Mouse (Mus musculus): Measurements from ENCODE around the gene Npnt. TPM values are rescaled to one million over a fixed set of nuclear protein-coding genes. Genes with fewer than 3 reads are reported as not detected.

Gene Npnt
- polyA plus RNA-seq, 1 experiment from 2014 or later = 41.6 TPM

DNA sequence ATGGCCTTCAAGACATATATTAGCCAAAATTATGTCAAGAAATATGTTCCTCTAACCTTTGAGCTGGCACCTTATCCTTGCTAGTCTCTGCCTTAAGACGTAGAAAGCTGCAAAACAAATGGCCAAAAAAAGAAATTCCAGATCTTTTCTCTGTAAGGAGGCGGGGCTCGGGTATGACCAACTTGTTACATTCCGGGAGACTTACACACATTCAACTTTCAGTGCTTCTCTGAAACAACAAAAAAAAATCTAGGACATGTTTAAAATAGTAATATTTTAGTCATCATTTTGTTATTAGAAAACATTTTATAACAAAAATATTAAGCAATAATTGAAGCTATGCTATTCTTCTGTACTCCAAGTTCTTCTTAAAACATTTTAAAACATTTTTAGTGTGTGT, 18.6 kb downstream of the Npnt start:
- ATAC-seq (ENCODE audit: insufficient number of reproducible peaks, low FRiP score, low TSS enrichment, low read depth) = no peak
- H3K4me3 ChIP-seq = no peak overlapping the region
- H3K27ac ChIP-seq = no peak overlapping the region
- H3K9me3 ChIP-seq = no peaks in the 10 kb centered on the region
- no peak overlapping the region for H3K9ac ChIP-seq
- H3K4me2 ChIP-seq = no peak overlapping the region
- H3K4me1 ChIP-seq = peaks cover 10% of the 10 kb centered on the region; the same call in 1 of the 2 replicates
- WGBS = 77% methylated on average over 4 of the region's 4 CpGs
- H3K36me3 ChIP-seq = no peaks in the 10 kb centered on the region
- H3K27me3 ChIP-seq = no peaks in the 10 kb centered on the region

DNA sequence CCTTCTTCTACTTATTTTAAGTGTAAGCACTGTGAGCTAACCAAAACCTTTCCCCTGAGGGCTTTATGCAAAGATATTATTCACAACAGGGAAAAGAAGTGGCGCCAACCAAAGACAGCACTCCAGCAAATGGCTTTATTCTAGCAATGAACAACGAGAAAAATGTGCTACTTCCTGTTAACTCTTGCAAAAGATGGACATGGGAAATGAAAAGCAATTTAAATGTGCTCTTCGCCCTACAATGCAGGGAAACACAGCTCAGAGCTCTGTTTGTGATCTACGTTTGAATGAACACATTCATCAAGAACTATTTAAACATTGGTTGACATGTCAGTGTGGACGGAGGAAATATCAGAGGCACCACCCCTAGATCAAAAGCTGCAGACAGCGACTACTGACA, 20.2 kb downstream of the Npnt start:
- WGBS = 56% methylated on average over 6 of the region's 6 CpGs
- H3K27ac ChIP-seq = no peak overlapping the region
- H3K4me1 ChIP-seq = peaks cover 10% of the 10 kb centered on the region; the same call in 1 of the 2 replicates
- no peak for ATAC-seq (ENCODE audit: insufficient number of reproducible peaks, low FRiP score, low TSS enrichment, low read depth)
- H3K4me3 ChIP-seq = no peak overlapping the region
- no peaks in the 10 kb centered on the region for H3K36me3 ChIP-seq
- no peak overlapping the region for H3K9ac ChIP-seq
- no peaks in the 10 kb centered on the region for H3K9me3 ChIP-seq
- H3K4me2 ChIP-seq = no peak overlapping the region
- H3K27me3 ChIP-seq = no peaks in the 10 kb centered on the region

DNA sequence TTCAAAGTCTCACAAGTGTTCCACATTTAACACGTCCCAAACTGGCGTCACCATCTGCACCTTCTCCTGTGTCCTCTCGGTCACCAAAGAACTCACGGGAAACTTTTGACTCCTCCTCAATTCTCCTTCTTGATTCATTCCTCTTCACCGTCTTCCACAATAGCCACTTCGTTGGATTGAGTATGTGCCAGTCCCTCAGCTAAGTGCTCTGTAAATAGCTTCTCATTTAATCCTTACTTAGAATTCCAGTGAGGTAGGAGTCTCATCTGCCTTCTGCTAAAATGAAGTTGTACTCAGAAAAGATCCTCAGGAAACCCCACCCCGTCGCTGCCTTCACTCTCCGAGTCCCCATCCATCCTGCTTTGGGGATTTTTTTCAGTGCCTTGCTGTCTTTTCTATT, 21.9 kb downstream of the Npnt start:
- H3K4me2 ChIP-seq = 0 out of 2 replicates have a peak overlapping the region, but pooled peaks have one; percentile 7
- ATAC-seq (ENCODE audit: insufficient number of reproducible peaks, low FRiP score, low TSS enrichment, low read depth) = no peak
- 79% methylated on average over 9 of the region's 9 CpGs for WGBS
- no peaks in the 10 kb centered on the region for H3K27me3 ChIP-seq
- H3K4me1 ChIP-seq = peaks cover 10% of the 10 kb centered on the region; the same call in 1 of the 2 replicates
- H3K4me3 ChIP-seq = no peak overlapping the region
- no peaks in the 10 kb centered on the region for H3K36me3 ChIP-seq
- no peaks in the 10 kb centered on the region for H3K9me3 ChIP-seq
- H3K9ac ChIP-seq = no peak overlapping the region
- no peak overlapping the region for H3K27ac ChIP-seq

DNA sequence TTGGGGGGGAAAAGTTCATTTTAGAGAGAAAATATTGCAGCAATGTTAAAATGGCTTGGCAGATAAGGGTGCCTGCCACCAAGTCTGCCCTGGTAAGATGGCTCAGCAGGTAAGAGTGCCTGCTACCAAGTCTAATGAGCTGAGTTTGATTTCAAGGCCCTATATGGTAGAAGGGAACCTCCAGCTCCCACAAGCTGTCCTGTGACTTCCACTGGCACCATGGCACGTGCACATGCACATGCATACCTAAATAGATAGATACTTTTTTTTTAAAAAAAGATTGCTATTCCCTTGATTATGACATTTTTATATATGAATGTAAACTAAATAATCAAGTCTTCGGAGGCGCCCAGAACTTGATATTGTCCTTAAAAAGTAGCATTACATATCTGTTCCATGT, 30.3 kb downstream of the Npnt start:
- Histone ChIP-seq H3K4me2 (no peak overlapping the region), H3K27me3 (no peaks in the 10 kb centered on the region), H3K9ac (no peak overlapping the region), H3K27ac (no peak overlapping the region), H3K4me3 (no peak overlapping the region), H3K4me1 (no peaks in the 10 kb centered on the region), H3K36me3 (no peaks in the 10 kb centered on the region), H3K9me3 (no peaks in the 10 kb centered on the region)
- WGBS = 90% methylated on average over 3 of the region's 3 CpGs
- no peak for ATAC-seq (ENCODE audit: insufficient number of reproducible peaks, low FRiP score, low TSS enrichment, low read depth)

DNA sequence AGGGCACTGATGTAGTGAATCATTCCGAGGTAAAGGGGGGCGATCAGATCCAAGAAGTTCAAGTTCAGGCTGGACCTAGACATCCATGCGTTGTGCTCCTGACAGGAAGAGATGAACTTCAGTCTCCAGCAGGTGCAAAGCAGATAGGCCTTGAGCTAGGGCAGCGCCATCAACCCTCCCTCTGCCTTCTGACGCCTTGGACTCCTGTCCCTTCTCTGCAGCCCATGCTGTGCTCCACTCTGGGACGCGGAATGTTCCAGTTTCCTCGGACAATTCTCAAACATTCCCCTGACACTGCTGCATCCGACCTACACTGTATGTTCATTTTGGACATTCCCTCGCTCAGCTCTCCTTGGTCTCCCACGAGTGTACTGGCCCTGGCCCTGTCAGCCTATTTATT, 30.9 kb downstream of the Npnt start:
- Histone ChIP-seq H3K4me1 (no peaks in the 10 kb centered on the region), H3K36me3 (no peaks in the 10 kb centered on the region), H3K27ac (no peak overlapping the region), H3K4me2 (no peak overlapping the region), H3K4me3 (no peak overlapping the region), H3K27me3 (no peaks in the 10 kb centered on the region), H3K9ac (no peak overlapping the region), H3K9me3 (no peaks in the 10 kb centered on the region)
- WGBS = 88% methylated on average over 11 of the region's 11 CpGs
- no peak for ATAC-seq (ENCODE audit: insufficient number of reproducible peaks, low FRiP score, low TSS enrichment, low read depth)

DNA sequence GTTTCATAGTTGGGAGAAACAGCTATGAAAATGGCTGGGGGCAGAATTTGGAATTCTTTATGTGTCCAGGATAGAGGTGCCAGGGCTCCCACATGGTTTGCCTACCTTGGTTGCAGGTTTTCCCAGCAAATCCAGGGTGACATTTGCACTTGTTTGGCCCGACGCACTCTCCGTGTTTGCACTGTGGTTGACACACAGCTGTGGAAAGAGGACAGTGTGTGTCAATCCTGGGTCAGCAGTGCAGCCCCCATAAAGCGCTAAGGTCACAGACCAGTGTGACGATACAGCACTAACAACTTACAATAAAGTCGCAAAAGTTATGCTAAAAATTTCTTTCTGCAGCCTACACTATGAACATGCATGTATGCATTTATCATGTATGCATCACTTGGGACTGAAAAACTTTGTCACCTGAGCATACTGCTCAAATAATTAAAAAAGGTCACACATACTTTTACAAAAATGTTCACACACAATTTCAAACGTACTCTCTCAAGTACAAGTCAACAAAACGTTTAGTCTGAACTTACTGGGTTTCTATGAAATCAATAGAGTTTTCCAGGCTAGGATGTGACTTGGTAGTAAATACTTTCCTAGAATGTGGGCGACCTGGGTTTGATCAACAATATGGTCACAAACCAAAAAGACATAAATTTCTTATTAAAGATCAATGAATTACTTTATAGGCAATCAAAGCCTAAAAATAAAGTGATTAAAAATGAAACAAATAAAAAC, 32.6 kb downstream of the Npnt start:
- no peak overlapping the region for H3K4me3 ChIP-seq
- H3K27me3 ChIP-seq = no peaks in the 10 kb centered on the region
- H3K4me2 ChIP-seq = no peak overlapping the region
- no peaks in the 10 kb centered on the region for H3K9me3 ChIP-seq
- no peak overlapping the region for H3K27ac ChIP-seq
- WGBS = 85% methylated on average over 9 of the region's 9 CpGs
- no peaks in the 10 kb centered on the region for H3K4me1 ChIP-seq
- H3K9ac ChIP-seq = no peak overlapping the region
- no peaks in the 10 kb centered on the region for H3K36me3 ChIP-seq
- no peak for ATAC-seq (ENCODE audit: insufficient number of reproducible peaks, low FRiP score, low TSS enrichment, low read depth)

DNA sequence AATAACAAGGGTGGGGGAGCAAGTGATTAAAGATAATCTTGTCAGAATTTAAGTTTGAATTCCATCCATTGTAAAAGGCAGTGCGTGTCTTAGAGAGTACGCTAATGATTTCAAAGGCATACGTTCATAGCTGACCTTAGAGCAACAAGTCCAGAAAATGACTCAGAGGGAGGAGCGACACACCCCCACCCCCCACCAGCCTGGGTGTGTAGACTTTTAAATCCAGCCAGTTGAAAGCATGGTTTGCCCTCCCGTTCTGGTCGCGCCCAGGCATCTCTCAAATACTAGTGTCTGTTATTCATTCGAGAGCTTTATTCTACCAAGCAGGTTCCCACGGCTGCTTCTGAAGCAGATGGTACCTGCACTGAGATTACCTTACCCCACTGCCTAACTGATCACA, 34.4 kb downstream of the Npnt start:
- ATAC-seq (ENCODE audit: insufficient number of reproducible peaks, low FRiP score, low TSS enrichment, low read depth) = no peak

DNA sequence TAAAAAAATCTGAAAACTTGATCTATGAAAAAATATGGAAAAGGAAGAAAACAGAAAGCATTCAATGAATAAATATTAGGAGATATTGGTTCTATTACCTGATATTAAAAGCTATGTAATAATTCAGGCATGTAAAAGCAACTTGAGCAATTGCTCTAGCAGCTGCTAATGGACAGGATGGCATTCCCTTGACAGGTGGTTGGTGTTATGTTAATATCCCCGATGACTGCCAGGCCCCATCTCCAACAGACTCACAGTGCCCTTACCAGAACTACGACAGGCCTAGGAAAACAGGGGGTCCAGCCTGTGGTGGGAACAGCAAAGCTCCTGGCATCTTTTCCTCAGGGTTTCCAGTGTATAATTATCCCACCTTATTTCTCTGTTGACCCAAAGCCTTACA, 37.7 kb downstream of the Npnt start:
- Histone ChIP-seq H3K9ac (no peak overlapping the region), H3K27ac (no peak overlapping the region), H3K4me3 (no peak overlapping the region), H3K4me1 (peaks cover 11% of the 10 kb centered on the region), H3K36me3 (no peaks in the 10 kb centered on the region), H3K9me3 (no peaks in the 10 kb centered on the region), H3K4me2 (no peak overlapping the region), H3K27me3 (no peaks in the 10 kb centered on the region)
- no peak for ATAC-seq (ENCODE audit: insufficient number of reproducible peaks, low FRiP score, low TSS enrichment, low read depth)
- WGBS = 62% methylated on average over 2 of the region's 2 CpGs

More for the DNA sequence above, 34.4 kb downstream of the Npnt start:
- Histone ChIP-seq H3K4me3 (no peak overlapping the region), H3K36me3 (no peaks in the 10 kb centered on the region), H3K27ac (no peak overlapping the region), H3K4me2 (no peak overlapping the region), H3K9ac (no peak overlapping the region), H3K27me3 (no peaks in the 10 kb centered on the region), H3K4me1 (peaks cover under 1% of the 10 kb centered on the region; the same call in 1 of the 2 replicates), H3K9me3 (no peaks in the 10 kb centered on the region)
- 80% methylated on average over 9 of the region's 9 CpGs for WGBS

DNA sequence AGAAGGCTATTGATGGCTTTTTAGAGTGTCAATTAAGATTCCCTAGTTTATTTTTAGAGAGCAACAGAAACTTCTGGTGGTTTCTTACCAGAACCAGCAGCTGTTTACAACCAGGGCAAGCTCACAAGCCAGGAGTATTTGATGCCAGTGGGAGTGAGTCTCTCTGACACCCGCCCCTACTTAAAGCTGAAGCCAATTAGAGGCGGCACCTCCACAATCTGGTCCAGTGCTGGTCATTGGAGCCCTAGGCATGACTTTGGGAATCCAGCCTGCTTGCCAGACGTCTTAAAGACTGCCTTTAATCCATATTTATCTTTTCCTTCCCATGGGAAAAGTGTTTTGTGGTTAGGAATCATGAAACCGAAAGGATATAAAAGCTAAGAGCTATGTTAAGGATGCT, 38.4 kb downstream of the Npnt start:
- Histone ChIP-seq H3K4me1 (peaks cover 11% of the 10 kb centered on the region), H3K9me3 (no peaks in the 10 kb centered on the region), H3K4me3 (no peak overlapping the region), H3K27me3 (peaks cover 3% of the 10 kb centered on the region; the same call in 1 of the 2 replicates), H3K36me3 (no peaks in the 10 kb centered on the region), H3K4me2 (peak overlapping the region; percentile 29), H3K27ac (no peak overlapping the region), H3K9ac (no peak overlapping the region)
- 26% methylated on average over 4 of the region's 4 CpGs for WGBS
- 0 out of 2 replicates have a peak, but pooled peaks have one; percentile 55 for ATAC-seq (ENCODE audit: insufficient number of reproducible peaks, low FRiP score, low TSS enrichment, low read depth)

DNA sequence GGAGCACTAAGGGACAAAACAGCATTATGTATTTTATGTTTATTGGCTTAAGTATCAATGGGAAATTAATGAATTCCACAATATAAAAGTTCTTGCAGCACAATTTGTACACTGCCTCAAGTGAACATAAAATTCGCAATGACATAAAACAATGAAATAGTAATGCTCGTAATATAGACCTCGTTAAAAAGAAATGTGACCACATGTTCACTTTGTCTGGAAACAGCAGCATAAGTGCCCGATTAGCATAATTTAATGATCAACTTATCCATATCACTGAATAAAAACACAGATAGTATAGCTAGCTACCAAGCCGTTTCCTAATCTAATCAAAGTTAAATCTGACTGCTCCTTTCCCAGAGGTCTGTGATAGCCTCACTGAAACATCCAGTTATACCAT, 39.4 kb downstream of the Npnt start:
- WGBS = 40% methylated on average over 5 of the region's 5 CpGs
- ATAC-seq (ENCODE audit: insufficient number of reproducible peaks, low FRiP score, low TSS enrichment, low read depth) = no peak
- H3K27me3 ChIP-seq = peaks cover 3% of the 10 kb centered on the region; the same call in 1 of the 2 replicates
- H3K9me3 ChIP-seq = no peaks in the 10 kb centered on the region
- no peak overlapping the region for H3K4me3 ChIP-seq
- no peak overlapping the region for H3K27ac ChIP-seq
- H3K4me2 ChIP-seq = peak overlapping the region; percentile 29; the same call in 1 of the 2 replicates
- H3K36me3 ChIP-seq = no peaks in the 10 kb centered on the region
- H3K4me1 ChIP-seq = peaks cover 11% of the 10 kb centered on the region
- no peak overlapping the region for H3K9ac ChIP-seq

DNA sequence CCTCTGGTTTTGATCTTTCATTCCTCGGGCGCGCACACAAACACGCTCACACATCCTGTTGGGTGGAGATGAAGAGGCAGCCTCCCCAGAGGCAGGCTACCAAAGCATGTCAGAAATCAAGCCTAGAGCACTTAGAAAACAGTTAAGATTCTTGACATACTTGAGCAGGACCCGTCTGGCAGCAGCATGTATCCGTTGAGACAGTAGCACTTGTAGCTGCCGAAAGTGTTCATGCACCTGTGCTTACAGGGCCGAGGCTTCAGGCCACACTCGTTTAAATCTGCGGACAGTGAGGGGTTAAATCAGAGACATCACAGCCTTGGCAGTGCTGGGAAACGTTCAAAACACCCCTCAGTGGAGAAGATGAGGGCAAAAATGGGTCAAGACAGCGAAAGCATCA, 40.4 kb downstream of the Npnt start:
- H3K4me3 ChIP-seq = no peak overlapping the region
- H3K36me3 ChIP-seq = no peaks in the 10 kb centered on the region
- no peaks in the 10 kb centered on the region for H3K9me3 ChIP-seq
- peak; percentile 48; the same call in 1 of the 2 replicates for ATAC-seq (ENCODE audit: insufficient number of reproducible peaks, low FRiP score, low TSS enrichment, low read depth)
- H3K4me2 ChIP-seq = no peak overlapping the region
- peaks cover 11% of the 10 kb centered on the region for H3K4me1 ChIP-seq
- H3K27me3 ChIP-seq = peaks cover 3% of the 10 kb centered on the region; the same call in 1 of the 2 replicates
- 28% methylated on average over 12 of the region's 12 CpGs for WGBS
- H3K27ac ChIP-seq = no peak overlapping the region
- no peak overlapping the region for H3K9ac ChIP-seq

DNA sequence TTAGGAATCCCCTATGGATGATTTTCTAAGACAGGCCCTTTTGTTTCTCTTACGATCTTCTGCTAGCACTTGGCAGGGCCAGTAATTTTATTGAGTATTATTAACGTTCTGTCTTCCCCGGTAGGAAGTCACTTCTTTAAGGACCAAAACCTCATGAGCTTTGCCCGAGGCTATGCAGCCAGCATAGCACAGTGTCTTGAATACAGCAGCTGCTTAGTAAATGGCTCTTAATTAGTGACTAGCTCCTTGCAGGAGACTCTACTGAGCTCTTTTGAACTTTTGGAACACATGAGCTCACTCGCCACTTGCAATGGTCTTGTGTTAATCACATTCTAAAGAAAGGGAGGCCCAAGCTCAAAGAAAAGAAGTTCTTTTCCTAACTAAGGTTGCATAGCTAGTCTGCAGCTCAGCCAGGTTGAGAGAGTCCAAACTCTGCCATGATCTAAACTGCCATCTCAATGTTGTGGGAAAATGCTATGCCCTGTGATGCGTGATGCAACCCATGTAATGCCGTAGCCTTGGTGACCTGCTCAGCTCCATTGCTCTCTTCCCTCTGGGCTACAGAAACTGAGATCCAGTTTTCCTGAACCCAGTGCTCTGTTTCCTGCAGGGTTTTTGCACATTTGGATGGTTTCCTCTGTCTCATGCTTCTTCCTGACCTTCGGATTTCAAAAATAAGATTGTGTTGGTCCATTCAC, 42.4 kb downstream of the Npnt start:
- Histone ChIP-seq H3K27ac (no peak overlapping the region), H3K9ac (no peak overlapping the region), H3K4me2 (no peak overlapping the region), H3K36me3 (no peaks in the 10 kb centered on the region), H3K4me1 (peaks cover 11% of the 10 kb centered on the region), H3K9me3 (no peaks in the 10 kb centered on the region), H3K4me3 (no peak overlapping the region), H3K27me3 (peaks cover 3% of the 10 kb centered on the region; the same call in 1 of the 2 replicates)
- no peak for ATAC-seq (ENCODE audit: insufficient number of reproducible peaks, low FRiP score, low TSS enrichment, low read depth)
- 70% methylated on average over 8 of the region's 8 CpGs for WGBS

All from limb, embryonic 15.5 days (tissue).